In genomic region chr16:76519911-76520642, GRCm38 (mm10) we compare ENCODE assay signal across 20 mouse cellular contexts.
"Had no signal": no experiment of that assay in that cellular context is flagged by ENCODE, and none has a peak within 500 bp of the region (broad histone marks: within the 10 kb centered on the region; RNA-seq: fewer than 3 reads in every experiment).

No protein-coding gene starts in this region.

- H3K27me3 ChIP-seq: limb, embryonic 12.5 days; liver, embryonic 15.5 days; megakaryocyte, embryonic 14.5 days; midbrain, embryonic 13.5 days; stomach, embryonic 15.5 days had no signal

- H3K4me3 ChIP-seq: limb, embryonic 12.5 days; liver, embryonic 15.5 days; megakaryocyte, embryonic 14.5 days; midbrain, embryonic 13.5 days; stomach, embryonic 15.5 days had no signal

- H3K4me2 ChIP-seq: limb, embryonic 12.5 days; liver, embryonic 11.5 days; liver, embryonic 15.5 days; midbrain, embryonic 13.5 days; stomach, embryonic 15.5 days had no signal

- ATAC-seq: lung, postnatal 0 days; midbrain, embryonic 13.5 days had no signal

- H3K9me3 ChIP-seq: limb, embryonic 12.5 days; liver, embryonic 15.5 days; megakaryocyte, embryonic 14.5 days; midbrain, embryonic 13.5 days; stomach, embryonic 15.5 days had no signal

- H3K36me3 ChIP-seq: limb, embryonic 12.5 days; liver, embryonic 15.5 days; midbrain, embryonic 13.5 days; stomach, embryonic 15.5 days had no signal

- H3K9ac ChIP-seq: limb, embryonic 12.5 days; liver, embryonic 15.5 days; midbrain, embryonic 13.5 days; stomach, embryonic 15.5 days had no signal

- DNase-seq: kidney, adult 11 months; kidney, adult 9 months; kidney, postnatal 36 days; layer of hippocampus, adult 9-11 months; layer of hippocampus, postnatal 36 days; lung, adult 2 months; lung, postnatal 4 days; retina, postnatal 1 day; right cerebral cortex, postnatal 4 days; spleen, adult 18-20 months; thymus, adult 2 months; thymus, postnatal 25 days had no signal

- H3K27ac ChIP-seq: kidney, postnatal 0 days; limb, embryonic 12.5 days; liver, embryonic 15.5 days; midbrain, embryonic 13.5 days; stomach, embryonic 15.5 days had no signal

- H3K4me1 ChIP-seq: liver, embryonic 15.5 days; midbrain, embryonic 13.5 days; stomach, embryonic 15.5 days had no signal
